Mouse (Mus musculus): ENCODE measurements around the gene Spint1. TPM values are rescaled to one million over a fixed set of nuclear protein-coding genes. Genes with fewer than 3 reads are reported as not detected.

Gene Spint1
- total and polyA plus RNA-seq, 3 experiments = not detected

- no peaks in the 10 kb centered on the region for H3K79me2 ChIP-seq (replicated peaks; ENCODE audit: control insufficient read depth, extremely low read depth, insufficient read depth, poor library complexity, severe bottlenecking)
- H3K4me1 ChIP-seq (ENCODE audit: control insufficient read depth in 1 of 2, insufficient read depth in 2 of 2) = peaks cover 11 to 44% of the 10 kb centered on the region in 2 experiments
- dilution Hi-C loops (cut with MboI; ENCODE audit: extremely low pct_ligation_motif_present, extremely low pct_unique_long_range_greater_than_20kb, low sequenced_read_pairs) (no loop called here), in situ Hi-C loops (cut with MboI; ENCODE audit: low pct_ligation_motif_present, low pct_unique_long_range_greater_than_20kb, low sequenced_read_pairs) (loop anchor here (5.0 kb wide), 1 partner anchor 121 kb away; no protein-coding TSS in a partner anchor)
- no peak for DNase-seq (ENCODE audit: extremely low read depth)
- no peak overlapping the region for H3K9ac ChIP-seq (ENCODE audit: insufficient read depth, low read depth)
- no peaks in the 10 kb centered on the region for H3K27me3 ChIP-seq (replicated peaks)
- peaks cover 61 to 80% of the 10 kb centered on the region in 2 experiments for H3K36me3 ChIP-seq (replicated peaks in 1 of 2; ENCODE audit: control insufficient read depth in 1 of 2, insufficient read depth in 1 of 2, low read length in 1 of 2)
- no peak overlapping the region for H3K4me2 ChIP-seq (ENCODE audit: insufficient read depth, low read depth, poor library complexity, severe bottlenecking)
- no peak for TF ChIP-seq ZNF384 (IDR thresholded peaks at IDR 0.05; ENCODE audit: low read depth, low read length)
- TF ChIP-seq PAX5 (IDR thresholded peaks at IDR 0.05; ENCODE audit: low read length) = no peak
- no peak for TF ChIP-seq CHD2 (IDR thresholded peaks at IDR 0.05; ENCODE audit: low read length)
- TF ChIP-seq MYC (IDR thresholded peaks at IDR 0.05; ENCODE audit: low read depth, low read length) = no peak
- TF ChIP-seq NRF1 (IDR thresholded peaks at IDR 0.05; ENCODE audit: low read depth, low read length) = no peak
- TF ChIP-seq MAFK (IDR thresholded peaks at IDR 0.05; ENCODE audit: insufficient replicate concordance, low read length) = no peak
- no peak for TF ChIP-seq E2F4 (IDR thresholded peaks at IDR 0.05; ENCODE audit: insufficient replicate concordance, low read depth, low read length)
- no peak overlapping the region for H3K27ac ChIP-seq (ENCODE audit: insufficient read depth, low read depth)
- H3K4me3 ChIP-seq (replicated peaks in 1 of 3; ENCODE audit: low read depth in 2 of 3, low read length in 2 of 3, poor library complexity in 1 of 3) = no peak overlapping the region
- H3K9me3 ChIP-seq (replicated peaks; ENCODE audit: low read length) = no peaks in the 10 kb centered on the region
These were observed 59.6 kb downstream of the Spint1 start for GRCm38 (mm10) chr2:119296756-119297155.

- Histone ChIP-seq H3K36me3 (replicated peaks in 1 of 2; ENCODE audit: control insufficient read depth in 1 of 2, insufficient read depth in 1 of 2, low read length in 1 of 2) (peaks cover 55 to 73% of the 10 kb centered on the region in 2 experiments), H3K27me3 (replicated peaks) (no peaks in the 10 kb centered on the region), H3K4me2 (ENCODE audit: insufficient read depth, low read depth, poor library complexity, severe bottlenecking) (no peak overlapping the region), H3K27ac (ENCODE audit: insufficient read depth, low read depth) (no peak overlapping the region), H3K79me2 (replicated peaks; ENCODE audit: control insufficient read depth, extremely low read depth, insufficient read depth, poor library complexity, severe bottlenecking) (no peaks in the 10 kb centered on the region), H3K9me3 (replicated peaks; ENCODE audit: low read length) (no peaks in the 10 kb centered on the region), H3K4me3 (replicated peaks in 1 of 3; ENCODE audit: low read depth in 2 of 3, low read length in 2 of 3, poor library complexity in 1 of 3) (no peak overlapping the region), H3K9ac (ENCODE audit: insufficient read depth, low read depth) (no peak overlapping the region), H3K4me1 (ENCODE audit: control insufficient read depth in 1 of 2, insufficient read depth in 2 of 2) (peaks cover 11 to 44% of the 10 kb centered on the region in 2 experiments)
- no peak for DNase-seq (ENCODE audit: extremely low read depth)
- dilution Hi-C loops (cut with MboI; ENCODE audit: extremely low pct_ligation_motif_present, extremely low pct_unique_long_range_greater_than_20kb, low sequenced_read_pairs) (no loop called here), in situ Hi-C loops (cut with MboI; ENCODE audit: low pct_ligation_motif_present, low pct_unique_long_range_greater_than_20kb, low sequenced_read_pairs) (loop anchor here (5.0 kb wide), 1 partner anchor 120 kb away; no protein-coding TSS in a partner anchor)
- TF ChIP-seq E2F4 (IDR thresholded peaks at IDR 0.05; ENCODE audit: insufficient replicate concordance, low read depth, low read length) (no peak), RAD21 (IDR thresholded peaks at IDR 0.05; ENCODE audit: low read depth, low read length) (no peak), HCFC1 (IDR thresholded peaks at IDR 0.05; ENCODE audit: low read depth, low read length) (no peak), CHD1 (IDR thresholded peaks at IDR 0.05; ENCODE audit: low read depth, low read length) (no peak), ETS1 (conservative IDR thresholded peaks at IDR 0.05; ENCODE audit: low read depth, low read length) (no peak), NELFE (IDR thresholded peaks at IDR 0.05; ENCODE audit: low read depth, low read length) (no peak), ZC3H11A (IDR thresholded peaks at IDR 0.05; ENCODE audit: low read depth, low read length) (no peak), ZNF384 (IDR thresholded peaks at IDR 0.05; ENCODE audit: low read depth, low read length) (no peak), JUND (conservative IDR thresholded peaks at IDR 0.05; ENCODE audit: low read depth, low read length) (no peak), TCF12 (IDR thresholded peaks at IDR 0.05; ENCODE audit: low read depth, low read length) (no peak), SIN3A (IDR thresholded peaks at IDR 0.05; ENCODE audit: low read length) (no peak)
These were observed 60.3 kb downstream of the Spint1 start for GRCm38 (mm10) chr2:119297506-119297905.

Measured in CH12.LX (cell line).